Mouse (Mus musculus): ENCODE measurements at regions not wholly inside any gene's neighbourhood (a gene's known extent, or its start where the extent isn't known, plus 50 kb on each side); places are given as distances from the start of the nearest gene placed in this dataset.

- TF ChIP-seq CTCF (IDR thresholded peaks at IDR 0.05; ENCODE audit: control insufficient read depth, insufficient read depth, insufficient read length) (no peak), USF1 (IDR thresholded peaks at IDR 0.05; ENCODE audit: low read depth) (no peak), MYOG (IDR thresholded peaks at IDR 0.05; ENCODE audit: control insufficient read depth, extremely low read depth, insufficient read length) (no peak), CEBPB (IDR thresholded peaks at IDR 0.05; ENCODE audit: low read depth) (no peak), MYOD1 (IDR thresholded peaks at IDR 0.05; ENCODE audit: control insufficient read depth, insufficient read length, low read depth) (no peak)
Measured at GRCm38 (mm10) chr2:75518607-75519006, 140.5 kb upstream of the Hnrnpa3 start.

All from C2C12 (cell line).